Mouse (Mus musculus): ENCODE results near the gene Sox5. TPM values are rescaled to one million over a fixed set of nuclear protein-coding genes. Genes with fewer than 3 reads are reported as not detected.

The Sox5 gene
- polyA plus RNA-seq, 1 experiment from 2014 or later: 19.9 TPM

GRCm38 (mm10) chr6:144158637-144159036, 623.1 kb downstream of the Sox5 start:
- H3K9ac ChIP-seq: no peak overlapping the region
- no peak overlapping the region for H3K4me2 ChIP-seq
- H3K9me3 ChIP-seq (replicated peaks): no peaks in the 10 kb centered on the region
- no peaks in the 10 kb centered on the region for H3K36me3 ChIP-seq
- 87% methylated on average over 12 of the region's 12 CpGs for WGBS
- ATAC-seq (ENCODE audit: insufficient number of reproducible peaks, low FRiP score): no peak
- H3K4me1 ChIP-seq (replicated peaks): peaks cover 2% of the 10 kb centered on the region
- H3K27ac ChIP-seq (ENCODE audit: poor library complexity, severe bottlenecking): no peak overlapping the region
- no peak overlapping the region for H3K4me3 ChIP-seq
- no peaks in the 10 kb centered on the region for H3K27me3 ChIP-seq (replicated peaks)

GRCm38 (mm10) chr6:144154892-144155424, 626.8 kb downstream of the Sox5 start:
- Histone ChIP-seq H3K9me3 (replicated peaks) (no peaks in the 10 kb centered on the region), H3K4me3 (no peak overlapping the region), H3K27me3 (replicated peaks) (no peaks in the 10 kb centered on the region), H3K27ac (ENCODE audit: poor library complexity, severe bottlenecking) (no peak overlapping the region), H3K4me1 (replicated peaks) (peaks cover 16% of the 10 kb centered on the region), H3K9ac (no peak overlapping the region), H3K36me3 (no peaks in the 10 kb centered on the region), H3K4me2 (no peak overlapping the region)
- 71% methylated on average over 9 of the region's 9 CpGs for WGBS
- no peak for ATAC-seq (ENCODE audit: insufficient number of reproducible peaks, low FRiP score)

GRCm38 (mm10) chr6:144151957-144152356, 629.8 kb downstream of the Sox5 start:
- Histone ChIP-seq H3K9ac (no peak overlapping the region), H3K36me3 (no peaks in the 10 kb centered on the region), H3K27me3 (replicated peaks) (no peaks in the 10 kb centered on the region), H3K27ac (ENCODE audit: poor library complexity, severe bottlenecking) (no peak overlapping the region), H3K4me2 (no peak overlapping the region), H3K4me3 (no peak overlapping the region), H3K4me1 (replicated peaks) (peaks cover 16% of the 10 kb centered on the region), H3K9me3 (replicated peaks) (no peaks in the 10 kb centered on the region)
- ATAC-seq (ENCODE audit: insufficient number of reproducible peaks, low FRiP score): no peak
- WGBS: 38% methylated on average over 3 of the region's 3 CpGs

- H3K4me2 ChIP-seq: no peak overlapping the region
- no peak for ATAC-seq (ENCODE audit: insufficient number of reproducible peaks, low FRiP score)
- H3K4me3 ChIP-seq: no peak overlapping the region
- no peaks in the 10 kb centered on the region for H3K36me3 ChIP-seq
- 60% methylated on average over 10 of the region's 10 CpGs for WGBS
- no peaks in the 10 kb centered on the region for H3K9me3 ChIP-seq (replicated peaks)
- H3K27ac ChIP-seq (ENCODE audit: poor library complexity, severe bottlenecking): no peak overlapping the region
- no peak overlapping the region for H3K9ac ChIP-seq
- H3K4me1 ChIP-seq (replicated peaks): peaks cover 16% of the 10 kb centered on the region
- no peaks in the 10 kb centered on the region for H3K27me3 ChIP-seq (replicated peaks)
Measured at GRCm38 (mm10) chr6:144151075-144151474, 630.7 kb downstream of the Sox5 start.

DNA sequence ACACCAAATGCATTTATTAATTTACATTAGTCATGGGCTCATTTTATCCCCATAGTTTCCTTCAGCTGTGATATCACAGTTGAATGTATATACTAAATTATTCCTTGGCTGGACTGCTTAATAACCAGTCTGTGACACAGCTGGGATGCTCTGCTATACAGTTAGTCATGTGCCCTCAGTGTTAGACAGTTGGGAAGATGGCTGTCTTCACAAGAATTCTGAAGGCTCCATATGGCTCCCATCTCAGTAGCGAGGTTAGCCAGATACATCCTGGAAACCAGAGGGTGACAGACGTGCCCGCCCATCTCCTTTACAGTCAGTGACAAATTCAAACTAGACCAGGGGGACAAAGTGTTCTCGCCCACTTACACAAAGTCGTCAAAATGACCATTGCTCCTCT, 644.4 kb downstream of the Sox5 start:
- H3K36me3 ChIP-seq: no peaks in the 10 kb centered on the region
- H3K4me2 ChIP-seq: no peak overlapping the region
- no peaks in the 10 kb centered on the region for H3K27me3 ChIP-seq (replicated peaks)
- H3K4me1 ChIP-seq (replicated peaks): 0 out of 2 replicates have a peak, but pooled peaks cover 9% of the 10 kb centered on the region
- H3K9me3 ChIP-seq (replicated peaks): no peaks in the 10 kb centered on the region
- no peak overlapping the region for H3K27ac ChIP-seq (ENCODE audit: poor library complexity, severe bottlenecking)
- 80% methylated on average over 5 of the region's 5 CpGs for WGBS
- no peak overlapping the region for H3K9ac ChIP-seq
- ATAC-seq (ENCODE audit: insufficient number of reproducible peaks, low FRiP score): no peak
- H3K4me3 ChIP-seq: no peak overlapping the region

DNA sequence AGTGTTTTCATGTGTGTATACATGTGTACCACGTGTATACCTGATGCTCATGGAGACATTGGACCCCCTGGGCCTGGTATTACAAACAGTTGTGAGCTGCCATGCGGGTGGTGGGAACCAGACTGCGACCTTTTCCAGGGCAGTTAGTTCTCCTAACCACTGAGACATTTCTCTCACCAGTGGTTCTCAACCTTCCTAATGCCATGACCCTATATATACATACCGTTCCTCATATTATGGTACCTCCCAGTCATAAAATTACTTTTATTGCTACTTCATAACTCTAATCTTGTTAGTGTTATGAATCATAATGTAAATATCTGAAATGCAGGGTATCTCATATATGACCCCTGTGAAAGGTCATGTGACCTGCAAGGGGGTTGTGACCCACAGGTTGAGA, 644.9 kb downstream of the Sox5 start:
- Histone ChIP-seq H3K9me3 (replicated peaks) (no peaks in the 10 kb centered on the region), H3K27me3 (replicated peaks) (no peaks in the 10 kb centered on the region), H3K9ac (no peak overlapping the region), H3K4me3 (no peak overlapping the region), H3K36me3 (no peaks in the 10 kb centered on the region), H3K4me2 (no peak overlapping the region), H3K4me1 (replicated peaks) (0 out of 2 replicates have a peak, but pooled peaks cover 6% of the 10 kb centered on the region), H3K27ac (ENCODE audit: poor library complexity, severe bottlenecking) (no peak overlapping the region)
- WGBS: 85% methylated on average over 4 of the region's 4 CpGs
- no peak for ATAC-seq (ENCODE audit: insufficient number of reproducible peaks, low FRiP score)

DNA sequence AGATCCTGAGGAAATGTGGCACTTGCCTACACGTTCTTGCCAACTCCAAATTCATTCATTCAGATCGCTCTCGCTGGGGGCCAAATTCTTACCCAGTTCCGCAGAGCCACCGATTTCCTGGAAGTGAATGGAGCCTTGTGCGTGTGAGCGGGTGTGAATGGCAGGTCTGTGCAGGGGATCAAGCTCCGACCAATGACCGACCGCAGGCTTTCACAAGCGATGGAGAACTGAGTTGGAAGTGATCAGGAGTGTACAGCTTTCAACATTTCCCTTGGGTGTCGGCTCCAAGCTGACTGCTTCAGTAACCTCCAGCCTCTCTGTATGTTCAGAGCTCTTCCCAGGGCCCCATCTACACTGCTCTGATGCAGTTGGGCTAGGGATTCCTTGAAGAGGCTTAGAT, 651.9 kb downstream of the Sox5 start:
- Histone ChIP-seq H3K27ac (ENCODE audit: poor library complexity, severe bottlenecking) (no peak overlapping the region), H3K4me2 (no peak overlapping the region), H3K9me3 (replicated peaks) (no peaks in the 10 kb centered on the region), H3K4me1 (replicated peaks) (0 out of 2 replicates have a peak, but pooled peaks cover 4% of the 10 kb centered on the region), H3K4me3 (no peak overlapping the region), H3K36me3 (no peaks in the 10 kb centered on the region), H3K27me3 (replicated peaks) (no peaks in the 10 kb centered on the region), H3K9ac (no peak overlapping the region)
- no peak for ATAC-seq (ENCODE audit: insufficient number of reproducible peaks, low FRiP score)
- WGBS: 88% methylated on average over 12 of the region's 12 CpGs

DNA sequence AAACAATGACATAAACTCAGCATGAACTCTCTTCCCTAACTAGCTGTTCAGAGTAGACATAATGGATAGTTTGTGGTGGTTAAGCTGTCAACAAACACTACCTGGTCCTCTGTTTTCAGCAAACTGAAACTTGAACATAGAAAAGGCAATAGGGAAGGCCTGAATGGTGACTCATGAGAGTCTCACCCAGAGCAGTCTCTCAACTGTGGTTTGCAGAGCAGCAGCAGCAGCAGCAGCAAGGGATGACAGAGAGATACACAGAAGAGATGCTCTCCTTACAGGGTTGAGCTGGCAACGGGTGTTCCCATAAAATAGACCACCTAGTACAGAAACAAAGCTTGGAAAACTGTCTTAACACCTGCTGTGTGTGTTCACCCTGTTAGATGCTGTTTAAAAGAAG, 661.8 kb downstream of the Sox5 start:
- Histone ChIP-seq H3K27ac (ENCODE audit: poor library complexity, severe bottlenecking) (no peak overlapping the region), H3K27me3 (replicated peaks) (no peaks in the 10 kb centered on the region), H3K4me3 (no peak overlapping the region), H3K4me2 (no peak overlapping the region), H3K36me3 (no peaks in the 10 kb centered on the region), H3K4me1 (replicated peaks) (no peaks in the 10 kb centered on the region), H3K9me3 (replicated peaks) (no peaks in the 10 kb centered on the region), H3K9ac (no peak overlapping the region)
- 81% methylated on average over 1 of the region's 1 CpGs for WGBS
- ATAC-seq (ENCODE audit: insufficient number of reproducible peaks, low FRiP score): no peak

DNA sequence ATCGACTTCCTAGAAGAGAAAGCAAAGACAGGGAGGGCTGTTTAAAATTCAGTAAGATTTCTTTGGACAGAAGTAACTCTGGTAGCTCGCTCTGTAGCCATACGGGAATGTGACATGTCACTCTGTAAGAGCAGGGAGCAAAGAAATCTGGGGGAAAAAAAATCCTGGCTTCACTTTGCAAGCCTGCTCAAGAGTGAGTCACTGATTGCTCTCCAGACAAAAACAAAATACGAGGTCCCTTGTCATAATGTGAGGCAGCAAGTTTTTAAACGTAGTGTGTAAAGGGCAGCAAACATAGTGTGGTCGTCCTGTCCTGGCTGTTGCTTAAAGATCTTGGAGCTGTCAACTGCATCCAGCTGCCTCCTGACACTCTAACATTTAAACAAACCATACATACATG, 665.1 kb downstream of the Sox5 start:
- no peak for ATAC-seq (ENCODE audit: insufficient number of reproducible peaks, low FRiP score)

DNA sequence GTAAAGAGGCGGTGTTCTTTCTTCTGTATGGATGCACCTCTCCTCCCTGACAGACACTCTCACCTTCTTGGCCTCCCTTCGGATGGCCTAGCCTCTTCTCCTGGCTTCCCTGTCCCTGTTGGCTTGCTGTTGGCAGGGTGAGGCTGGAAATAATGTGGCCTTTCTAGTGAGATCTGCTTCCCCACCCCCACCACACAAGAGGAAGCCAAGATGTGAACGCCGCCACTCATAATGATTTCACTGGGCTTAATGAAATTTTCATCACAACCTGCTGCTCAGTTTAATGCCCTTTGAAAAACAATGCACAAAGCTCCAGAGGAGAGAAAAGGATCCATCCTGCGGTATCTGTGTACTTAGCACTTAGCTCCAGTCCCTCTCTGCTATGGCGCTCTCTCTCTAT, 670.2 kb downstream of the Sox5 start:
- Histone ChIP-seq H3K4me2 (no peak overlapping the region), H3K36me3 (no peaks in the 10 kb centered on the region), H3K4me3 (no peak overlapping the region), H3K27me3 (replicated peaks) (no peaks in the 10 kb centered on the region), H3K27ac (ENCODE audit: poor library complexity, severe bottlenecking) (no peak overlapping the region), H3K4me1 (replicated peaks) (0 out of 2 replicates have a peak, but pooled peaks cover 4% of the 10 kb centered on the region), H3K9me3 (replicated peaks) (no peaks in the 10 kb centered on the region), H3K9ac (no peak overlapping the region)
- WGBS: 84% methylated on average over 6 of the region's 6 CpGs
- ATAC-seq (ENCODE audit: insufficient number of reproducible peaks, low FRiP score): no peak

More for the DNA sequence above, 665.1 kb downstream of the Sox5 start:
- Histone ChIP-seq H3K9ac (no peak overlapping the region), H3K4me3 (no peak overlapping the region), H3K4me2 (no peak overlapping the region), H3K27ac (ENCODE audit: poor library complexity, severe bottlenecking) (peak overlapping the region; percentile 44; the same call in 1 of the 2 replicates), H3K36me3 (no peaks in the 10 kb centered on the region), H3K27me3 (replicated peaks) (no peaks in the 10 kb centered on the region), H3K9me3 (replicated peaks) (no peaks in the 10 kb centered on the region), H3K4me1 (replicated peaks) (no peaks in the 10 kb centered on the region)
- 41% methylated on average over 6 of the region's 6 CpGs for WGBS

DNA sequence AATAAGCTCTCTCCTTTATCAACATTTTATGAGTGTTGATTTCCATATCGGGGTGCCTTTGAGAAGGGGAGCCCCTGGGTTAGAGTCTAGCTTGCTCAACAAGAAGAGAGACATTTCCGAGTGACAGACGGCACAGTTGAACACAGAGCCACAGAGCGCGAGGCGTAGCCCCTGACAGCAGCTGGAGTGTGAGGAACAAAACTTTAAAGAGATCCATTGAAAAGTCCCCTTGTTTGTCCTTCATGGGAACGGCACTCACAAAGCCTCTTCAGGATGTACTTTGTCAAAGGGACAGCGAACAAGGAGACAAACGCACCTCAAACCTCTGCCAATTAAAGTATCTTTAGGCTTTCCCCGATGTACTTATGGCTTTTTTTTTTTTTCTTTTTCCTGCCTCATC, 674.9 kb downstream of the Sox5 start:
- Histone ChIP-seq H3K4me3 (no peak overlapping the region), H3K4me2 (no peak overlapping the region), H3K9ac (no peak overlapping the region), H3K27me3 (replicated peaks) (no peaks in the 10 kb centered on the region), H3K36me3 (no peaks in the 10 kb centered on the region), H3K27ac (ENCODE audit: poor library complexity, severe bottlenecking) (no peak overlapping the region), H3K9me3 (replicated peaks) (no peaks in the 10 kb centered on the region), H3K4me1 (replicated peaks) (0 out of 2 replicates have a peak, but pooled peaks cover 4% of the 10 kb centered on the region)
- ATAC-seq (ENCODE audit: insufficient number of reproducible peaks, low FRiP score): no peak
- WGBS: 59% methylated on average over 10 of the region's 10 CpGs

GRCm38 (mm10) chr6:144105645-144106044, 676.1 kb downstream of the Sox5 start:
- no peak overlapping the region for H3K4me2 ChIP-seq
- peaks cover 3% of the 10 kb centered on the region; the same call in 1 of the 2 replicates for H3K36me3 ChIP-seq
- H3K4me1 ChIP-seq (replicated peaks): 0 out of 2 replicates have a peak, but pooled peaks cover 4% of the 10 kb centered on the region
- H3K9me3 ChIP-seq (replicated peaks): peaks cover 3% of the 10 kb centered on the region; the same call in 1 of the 2 replicates
- H3K27me3 ChIP-seq (replicated peaks): no peaks in the 10 kb centered on the region
- H3K27ac ChIP-seq (ENCODE audit: poor library complexity, severe bottlenecking): no peak overlapping the region
- no peak for ATAC-seq (ENCODE audit: insufficient number of reproducible peaks, low FRiP score)
- no peak overlapping the region for H3K9ac ChIP-seq
- WGBS: 83% methylated on average over 12 of the region's 12 CpGs
- no peak overlapping the region for H3K4me3 ChIP-seq
